Mouse (Mus musculus) E14TG2a.4 (cell line): Measurements from ENCODE around the gene Tspan7.

ENCODE experiments used
- CTCF ChIP-seq: conservative IDR thresholded peaks from 2 replicates; pipeline ENCODE4 v1.5.1; 2014; ENCODE audit warnings: low read length
- NANOG ChIP-seq: IDR thresholded peaks from 2 replicates; pipeline ENCODE4 v1.6.1; 2014; ENCODE audit warnings: borderline replicate concordance, low read length, mixed read lengths
- POU5F1 ChIP-seq: IDR thresholded peaks from 2 replicates; pipeline ENCODE4 v1.6.1; 2014; ENCODE audit warnings: low read length, borderline replicate concordance

GRCm38 (mm10) chrX:10556899-10557298 lies 71.9 kb downstream of the Tspan7 start:
- no peak for TF ChIP-seq CTCF
- no peak for TF ChIP-seq NANOG
- no peak for TF ChIP-seq POU5F1
